Mouse (Mus musculus) kidney, embryonic 15.5 days (tissue): Measurements from ENCODE around the gene Zfp949. TPM values are rescaled to one million over a fixed set of nuclear protein-coding genes. Genes with fewer than 3 reads are reported as not detected.

Experiments
- polyA plus RNA-seq: library from polyadenylated mRNA; unstranded; fragments of >200 nt; fragmentation: Nextera tagmentation; extraction: Ambion mirVana; gene quantifications from 2 replicates; pipeline ENCODE4 v1.2.1, GENCODE M21; 2015

Gene Zfp949
- polyA plus RNA-seq, 1 experiment from 2014 or later: 10.7 TPM

Other genes starting within 250 kb of the Zfp949 start
- gene Nt5e, start 220.8 kb upstream of the Zfp949 start, polyA plus RNA-seq: 2.2 and 3.6 TPM in 2 replicates
- gene Snx14, start 109.1 kb upstream of the Zfp949 start, polyA plus RNA-seq: 26.8 and 30.0 TPM in 2 replicates
- gene Gm20537, start 91.4 kb upstream of the Zfp949 start, polyA plus RNA-seq: 0.23 and 0.45 TPM in 2 replicates
- 103 and 110 TPM in 2 replicates for gene Syncrip, start 65.4 kb upstream of the Zfp949 start, polyA plus RNA-seq
- gene Trim43a, start 32.9 kb downstream of the Zfp949 start, polyA plus RNA-seq: 0.08 and 0.18 TPM in 2 replicates
- 45.7 and 47.1 TPM in 2 replicates for gene Mthfsl, start 172.3 kb downstream of the Zfp949 start, polyA plus RNA-seq
- gene Bcl2a1d, start 183.9 kb downstream of the Zfp949 start, polyA plus RNA-seq: 0.62 and 0.81 TPM in 2 replicates